Mouse (Mus musculus): ENCODE data around the gene Mlh1. TPM values are rescaled to one million over a fixed set of nuclear protein-coding genes. Genes with fewer than 3 reads are reported as not detected.

Gene Mlh1
- polyA plus RNA-seq, 1 experiment, result 8.5 TPM

DNA sequence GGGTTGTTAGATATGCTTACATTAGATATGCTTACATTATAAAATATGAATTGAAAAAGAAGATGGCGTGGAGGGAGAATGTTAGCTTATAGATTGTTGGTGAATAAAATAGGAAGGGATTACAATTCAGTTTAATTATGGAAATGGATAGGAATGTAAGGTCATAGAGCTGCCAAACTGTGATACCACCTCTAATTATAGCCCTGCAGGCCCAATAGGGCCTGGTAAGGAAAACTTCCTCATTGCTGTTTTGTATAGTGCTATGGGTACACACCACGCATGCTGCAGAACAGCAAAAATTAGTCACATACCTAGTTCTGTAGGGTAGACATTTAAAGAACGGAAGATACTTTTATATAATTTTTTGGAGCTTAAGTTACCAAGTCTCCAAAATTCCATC lies 63.4 kb downstream of the Mlh1 start:
- TF ChIP-seq GATA1 (IDR thresholded peaks at IDR 0.05; ENCODE audit: low read length), result no peak

DNA sequence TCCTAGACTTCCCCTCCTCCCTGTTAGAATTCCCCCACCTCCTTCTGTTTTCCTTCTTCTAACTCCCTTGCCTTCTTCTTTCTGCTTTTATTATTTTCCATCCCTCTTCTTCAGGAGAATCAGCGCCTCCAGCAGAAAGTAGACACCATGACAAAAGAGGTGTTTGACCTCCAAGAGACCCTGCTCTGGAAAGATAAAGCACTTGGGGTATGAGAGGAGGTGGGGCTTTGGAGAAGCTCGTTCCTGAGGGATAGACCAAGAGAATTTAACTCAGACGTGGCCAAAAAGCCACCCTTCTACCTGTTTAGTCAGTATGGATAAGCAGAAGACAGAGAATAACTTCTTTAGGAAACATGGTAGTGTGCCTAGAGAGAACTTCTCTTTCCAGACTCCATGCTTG lies 63.9 kb downstream of the Mlh1 start:
- TF ChIP-seq GATA1 (IDR thresholded peaks at IDR 0.05; ENCODE audit: low read length), result no peak

DNA sequence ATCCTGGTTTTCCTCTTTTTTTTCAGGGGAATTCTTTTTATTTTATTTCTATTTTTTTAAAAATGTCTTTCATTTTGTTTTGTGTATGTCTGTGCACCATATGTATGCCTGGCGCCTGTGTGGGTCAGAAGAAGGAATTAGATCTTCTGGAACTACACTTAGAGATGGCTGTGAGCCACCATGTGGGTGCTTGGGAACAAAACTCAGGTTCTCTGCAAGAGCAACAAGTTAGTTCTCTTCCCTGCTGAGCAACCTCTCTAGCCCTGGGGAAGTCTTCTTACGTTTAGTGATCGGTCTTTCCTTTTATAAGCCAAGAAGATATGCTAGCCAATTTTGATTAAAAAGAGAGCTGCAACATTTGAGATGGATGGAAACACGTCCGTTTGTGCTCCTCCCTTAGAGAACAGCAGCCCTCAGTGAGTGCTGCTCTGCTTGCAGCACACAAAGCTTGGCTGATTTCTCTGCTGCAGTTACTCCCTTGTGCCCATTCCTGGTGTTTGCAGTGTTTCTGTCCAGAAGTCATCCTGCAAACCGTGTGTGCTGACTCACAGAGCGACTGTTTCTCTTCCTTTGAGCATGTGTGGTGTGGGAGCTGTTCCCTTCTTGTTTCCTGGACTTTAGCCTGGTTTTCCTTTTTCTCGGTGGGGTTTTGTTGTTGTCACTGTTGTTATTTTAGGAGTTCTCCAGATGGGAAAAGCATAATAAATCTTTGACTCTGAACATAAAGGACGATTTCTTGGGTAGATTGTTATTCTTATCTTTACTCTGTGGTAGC lies 66.8 kb downstream of the Mlh1 start:
- TF ChIP-seq GATA1 (IDR thresholded peaks at IDR 0.05; ENCODE audit: low read length), result no peak

DNA sequence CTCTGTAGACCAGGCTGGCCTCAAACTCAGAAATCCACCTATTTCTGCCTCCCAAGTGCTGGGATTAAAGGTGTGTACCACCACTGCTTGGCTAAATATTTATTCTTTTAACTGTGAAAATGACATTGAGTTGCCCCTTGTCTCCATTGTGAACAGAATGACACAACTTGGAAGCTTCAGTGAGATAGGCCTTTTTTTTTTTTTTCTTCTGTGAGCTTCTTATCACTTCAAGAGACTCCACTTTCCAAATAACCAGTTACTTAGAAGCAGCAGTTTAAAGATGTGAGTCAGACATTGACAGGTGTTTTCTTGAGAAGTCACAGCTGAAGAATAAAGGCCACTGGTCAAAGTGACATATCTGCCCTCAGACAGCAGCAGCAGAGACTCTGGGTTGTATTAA lies 71.4 kb downstream of the Mlh1 start:
- TF ChIP-seq GATA1 (IDR thresholded peaks at IDR 0.05; ENCODE audit: low read length), result no peak

DNA sequence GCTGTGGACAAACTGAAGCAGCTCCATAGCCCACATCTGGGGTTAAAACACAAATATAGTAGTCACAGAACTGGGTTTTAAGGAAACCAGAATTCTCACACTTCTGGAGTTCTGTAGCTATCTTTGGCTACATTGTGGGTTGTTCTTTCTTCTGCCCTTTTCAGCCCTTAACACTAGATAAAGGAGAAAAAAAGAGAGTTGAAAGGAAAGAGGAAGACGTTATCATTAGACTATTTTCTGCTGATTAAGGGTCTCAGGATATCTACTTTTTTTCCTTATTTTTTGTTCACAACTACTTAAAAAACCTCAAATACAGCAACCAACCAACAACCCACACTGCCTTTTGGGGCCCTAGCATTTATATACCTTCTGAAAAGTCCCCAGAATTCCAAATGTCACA lies 73.3 kb downstream of the Mlh1 start:
- TF ChIP-seq GATA1 (IDR thresholded peaks at IDR 0.05; ENCODE audit: low read length), result no peak

DNA sequence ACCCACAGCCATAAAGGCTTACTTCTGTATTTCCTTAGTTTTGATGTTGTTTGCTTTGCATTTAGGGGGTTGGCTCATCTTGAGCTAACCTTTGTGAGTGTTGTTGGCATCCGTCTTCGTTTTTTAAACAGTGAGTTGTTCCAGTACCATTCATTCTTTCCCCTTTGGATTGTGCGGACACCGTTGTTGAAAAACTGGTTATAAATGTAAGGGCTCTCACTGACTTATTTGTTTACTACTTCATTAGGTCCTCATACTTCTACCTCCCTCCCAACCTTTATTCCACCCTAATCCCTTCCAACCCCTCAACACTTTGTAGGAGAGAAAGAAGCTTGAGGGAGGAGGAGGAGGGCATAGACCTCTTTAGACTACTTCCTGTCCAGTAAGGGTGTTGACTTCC lies 73.9 kb downstream of the Mlh1 start:
- no peak for TF ChIP-seq GATA1 (IDR thresholded peaks at IDR 0.05; ENCODE audit: low read length)

DNA sequence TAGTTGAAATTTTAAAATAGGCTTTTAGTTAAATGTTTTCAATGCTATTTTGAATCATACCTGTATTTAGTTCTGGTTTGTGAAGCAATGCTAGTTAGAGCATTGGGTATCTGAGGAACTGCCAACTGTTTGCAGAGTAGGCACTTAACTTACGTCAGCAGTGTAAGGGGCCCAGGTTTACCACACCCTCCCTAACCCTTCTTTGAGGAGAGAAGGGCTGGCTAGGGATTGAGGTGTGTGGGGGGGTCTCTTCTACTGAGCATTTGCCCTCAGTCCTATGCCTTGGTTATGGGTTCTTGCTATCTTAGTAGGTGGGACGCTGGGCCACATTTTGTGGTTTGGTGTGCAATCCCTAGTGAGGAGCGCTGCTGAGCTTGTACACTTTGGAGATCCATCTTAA lies 74.5 kb downstream of the Mlh1 start:
- no peak for TF ChIP-seq GATA1 (IDR thresholded peaks at IDR 0.05; ENCODE audit: low read length)

DNA sequence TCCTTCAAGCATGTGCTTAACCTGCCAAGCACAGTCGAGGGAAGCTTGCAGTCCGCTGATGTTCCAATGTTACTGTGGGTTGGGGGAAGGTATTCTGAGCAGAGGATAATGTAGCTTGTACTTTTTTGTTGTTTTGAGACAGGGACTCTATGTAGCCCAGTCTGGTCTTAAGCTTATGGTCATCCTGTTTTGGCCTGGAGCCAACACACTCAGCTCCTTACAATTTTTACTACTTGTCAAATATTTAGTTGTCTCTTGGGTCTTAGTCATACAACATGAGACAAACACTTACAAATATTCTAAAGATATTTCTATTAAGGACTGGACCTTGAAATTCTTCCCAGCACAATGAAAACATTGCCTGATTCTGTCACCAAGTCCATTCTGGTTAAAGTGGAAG lies 78.4 kb downstream of the Mlh1 start:
- no peak for TF ChIP-seq GATA1 (IDR thresholded peaks at IDR 0.05; ENCODE audit: low read length)

DNA sequence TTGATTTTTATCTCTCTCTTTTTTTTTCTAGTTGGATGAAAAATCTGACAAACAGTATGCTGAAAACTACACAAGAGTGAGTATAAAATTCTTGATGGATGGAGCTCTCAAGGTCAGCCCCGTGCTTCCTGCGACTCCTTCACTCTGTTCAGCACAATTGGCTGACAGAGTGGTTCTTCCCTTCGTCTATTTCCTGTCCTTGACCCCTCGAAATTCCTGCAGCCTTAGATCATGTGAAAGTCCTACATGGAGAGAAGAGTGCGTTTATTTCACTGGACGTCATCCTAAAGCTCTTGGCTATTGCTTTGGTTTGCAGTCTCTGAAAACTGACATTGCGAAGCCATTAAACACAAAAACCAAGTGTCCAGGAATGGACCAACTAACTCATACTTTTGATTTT lies 82.9 kb downstream of the Mlh1 start:
- no peak for TF ChIP-seq GATA1 (IDR thresholded peaks at IDR 0.05; ENCODE audit: low read length)

DNA sequence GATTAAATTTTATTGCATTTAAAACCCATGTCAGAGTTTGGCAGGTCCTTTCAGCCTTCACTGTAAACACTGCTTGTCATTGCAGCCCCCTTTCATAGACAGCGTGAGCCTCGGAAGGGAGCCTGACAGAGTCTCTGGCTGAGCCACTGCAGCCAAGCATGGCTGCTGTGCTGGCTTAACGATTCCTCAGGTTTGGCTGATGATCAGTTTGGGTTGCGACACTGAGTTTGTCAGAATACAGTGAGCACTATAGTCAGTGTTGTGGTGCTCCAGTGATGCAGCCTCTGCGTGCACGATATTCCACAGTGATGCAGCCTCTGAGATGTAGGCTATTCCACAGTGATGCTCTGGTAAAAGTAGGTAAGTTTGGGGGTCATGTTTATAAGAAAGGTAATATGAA lies 84.7 kb downstream of the Mlh1 start:
- TF ChIP-seq GATA1 (IDR thresholded peaks at IDR 0.05; ENCODE audit: low read length), result no peak

DNA sequence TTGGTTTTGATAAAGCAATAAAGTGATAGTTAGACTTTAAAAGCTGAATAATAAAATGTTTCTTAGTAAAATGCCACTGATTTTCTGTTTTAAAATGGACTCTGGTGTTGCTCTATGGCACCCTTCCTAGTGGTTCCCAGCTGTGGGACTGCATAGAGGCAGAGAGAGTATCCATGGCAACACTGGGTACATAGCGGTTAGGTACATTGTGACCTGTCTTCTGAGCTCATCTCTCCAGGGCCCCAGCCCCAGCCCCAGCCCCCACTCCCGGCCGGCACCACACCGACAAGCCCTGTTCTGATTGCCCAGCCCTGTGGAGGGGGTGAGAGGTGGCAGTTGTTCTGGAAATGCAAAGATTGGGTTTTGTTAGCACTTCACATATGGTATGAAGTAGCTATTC lies 86.7 kb downstream of the Mlh1 start:
- no peak for TF ChIP-seq GATA1 (IDR thresholded peaks at IDR 0.05; ENCODE audit: low read length)

DNA sequence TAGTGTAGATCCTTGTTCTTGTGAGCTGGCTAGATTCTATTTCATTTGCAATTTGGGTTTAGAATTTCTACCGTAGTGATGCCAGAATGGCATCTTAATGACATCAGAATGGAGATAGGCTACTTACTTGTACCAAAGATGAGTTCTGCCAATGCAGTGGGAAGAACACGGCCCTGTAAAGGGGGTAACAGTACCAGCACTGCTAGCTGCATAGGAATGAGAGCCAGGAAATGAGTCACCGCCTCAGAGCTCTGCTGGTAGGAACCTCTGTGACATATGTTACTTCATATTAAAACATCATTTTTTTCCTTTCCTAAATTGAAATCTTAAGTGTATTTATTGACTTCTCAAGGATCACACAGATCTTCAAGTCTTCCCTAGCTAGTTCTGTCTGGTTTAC lies 89.4 kb downstream of the Mlh1 start:
- TF ChIP-seq GATA1 (IDR thresholded peaks at IDR 0.05; ENCODE audit: low read length), result no peak

DNA sequence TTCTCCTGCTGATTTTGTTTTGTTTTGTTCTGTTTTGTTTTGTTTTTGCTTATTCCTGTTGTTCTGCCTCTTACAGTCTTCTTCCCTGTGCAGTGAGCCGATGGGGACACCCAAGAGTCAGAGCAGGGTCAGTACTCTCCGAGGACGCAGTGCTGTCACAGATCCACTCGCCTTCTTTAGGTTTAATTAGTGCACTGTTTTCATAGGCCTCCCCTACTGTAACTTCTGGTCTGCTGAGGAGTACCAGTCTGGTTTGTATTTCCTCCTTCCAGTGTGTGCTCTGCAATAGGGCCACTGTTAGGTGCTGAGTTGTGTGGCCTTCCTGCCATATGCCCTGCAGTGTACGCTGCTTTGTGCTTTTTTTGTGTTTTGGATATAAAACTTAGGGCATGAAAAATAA lies 92.6 kb downstream of the Mlh1 start:
- no peak for TF ChIP-seq GATA1 (IDR thresholded peaks at IDR 0.05; ENCODE audit: low read length)

Other genes with a start within 250 kb of the Mlh1 start
- gene Ccrl2, start 214.3 kb downstream of the Mlh1 start, polyA plus RNA-seq (2012), result 0.37 and 3.4 TPM in 2 replicates
- 14.3 and 18.8 TPM in 2 replicates for gene Lrrfip2, start 154.2 kb downstream of the Mlh1 start, polyA plus RNA-seq (2012)
- gene Epm2aip1, start 138 bp upstream of the Mlh1 start, polyA plus RNA-seq (2012), result 4.3 and 5.6 TPM in 2 replicates
- gene Trank1, start 39.9 kb upstream of the Mlh1 start, polyA plus RNA-seq (2012), result not detected in 2 replicates
- gene Dclk3, start 167.3 kb upstream of the Mlh1 start, polyA plus RNA-seq (2012), result not detected in 2 replicates